In the genomic region with DNA sequence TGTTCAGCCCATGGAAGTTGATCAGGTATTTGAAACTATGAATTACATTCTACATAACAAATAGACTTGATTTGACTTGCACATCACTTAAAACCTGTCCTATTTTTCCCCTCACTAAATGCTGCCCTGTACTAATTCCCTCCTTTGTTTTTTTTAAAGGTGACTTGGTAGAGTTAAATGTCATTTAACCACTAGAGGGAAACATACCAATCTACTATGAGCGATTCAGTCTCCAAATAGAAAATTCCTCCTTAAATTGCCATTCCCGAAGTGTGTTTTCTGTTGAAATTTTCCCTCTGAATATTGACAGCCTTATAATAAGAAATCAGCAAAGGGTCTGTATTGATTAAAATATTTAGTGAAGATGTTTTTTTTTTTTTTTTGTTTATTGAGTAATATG, we compare ENCODE assay signal across 22 mouse cellular contexts.
DNase-seq lines count a peak whose midpoint lies in the region; ATAC-seq and TF ChIP-seq lines count a peak whose summit lies in the region.
"Had no signal": no experiment of that assay in that cellular context is flagged by ENCODE, and none has a peak within 500 bp of the region (broad histone marks: within the 10 kb centered on the region; RNA-seq: fewer than 3 reads in every experiment).

No protein-coding gene starts in this region.

- no peak overlapping the region for H3K9ac ChIP-seq in hindbrain, embryonic 14.5 days
- no peak overlapping the region for H3K9ac ChIP-seq in hindbrain, embryonic 11.5 days (ENCODE audit: low read depth, low read length)
- H3K9ac ChIP-seq in lung, embryonic 14.5 days, result no peak overlapping the region
- H3K9ac ChIP-seq: heart, embryonic 12.5 days; kidney, embryonic 15.5 days; liver, embryonic 15.5 days had no signal

- 65% methylated on average over 2 of the region's 2 CpGs for WGBS in hindbrain, embryonic 14.5 days
- 71% methylated on average over 2 of the region's 2 CpGs for WGBS in hindbrain, embryonic 11.5 days
- 51% methylated on average over 2 of the region's 2 CpGs for WGBS in lung, embryonic 14.5 days
- WGBS in kidney, adult 2 months, result 45% methylated on average over 2 of the region's 2 CpGs

- ATAC-seq in hindbrain, embryonic 14.5 days (ENCODE audit: low FRiP score), result no peak
- ATAC-seq in hindbrain, embryonic 11.5 days (ENCODE audit: low FRiP score), result no peak
- ATAC-seq in lung, embryonic 14.5 days (ENCODE audit: insufficient read depth), result no peak
- ATAC-seq: activated CD4-positive, CD25-positive, alpha-beta regulatory T cell, adult 4 months; inflammation-experienced regulatory T-cells, adult 6 months had no signal

- no peak overlapping the region for H3K27ac ChIP-seq in hindbrain, embryonic 14.5 days
- H3K27ac ChIP-seq in hindbrain, embryonic 11.5 days (ENCODE audit: low read depth, low read length), result no peak overlapping the region
- no peak overlapping the region for H3K27ac ChIP-seq in lung, embryonic 14.5 days (ENCODE audit: low read depth)
- no peak overlapping the region for H3K27ac ChIP-seq in kidney, adult 2 months (ENCODE audit: insufficient read depth, low read depth, low read length)
- H3K27ac ChIP-seq: hindbrain, embryonic 10.5 days; kidney, embryonic 15.5 days; limb, embryonic 10.5 days; liver, embryonic 15.5 days; macrophage had no signal

- TF ChIP-seq POLR2A in kidney, adult 2 months (IDR thresholded peaks at IDR 0.05; ENCODE audit: low read depth, low read length), result no peak

- H3K4me2 ChIP-seq in hindbrain, embryonic 14.5 days (replicated peaks), result no peak overlapping the region
- no peak overlapping the region for H3K4me2 ChIP-seq in hindbrain, embryonic 11.5 days (replicated peaks; ENCODE audit: low read depth, low read length)
- H3K4me2 ChIP-seq in lung, embryonic 14.5 days, result no peak overlapping the region
- H3K4me2 ChIP-seq: heart, embryonic 12.5 days; kidney, embryonic 15.5 days; liver, embryonic 15.5 days had no signal

- no peak overlapping the region for H3K4me3 ChIP-seq in hindbrain, embryonic 14.5 days (replicated peaks; ENCODE audit: low read length)
- H3K4me3 ChIP-seq in hindbrain, embryonic 11.5 days (ENCODE audit: low read depth, low read length), result no peak overlapping the region
- no peak overlapping the region for H3K4me3 ChIP-seq in lung, embryonic 14.5 days (ENCODE audit: low read depth, low read length)
- no peak overlapping the region for H3K4me3 ChIP-seq in kidney, adult 2 months (ENCODE audit: insufficient read depth, low read depth, low read length)
- H3K4me3 ChIP-seq: heart, embryonic 12.5 days; hindbrain, embryonic 10.5 days; kidney, embryonic 15.5 days; limb, embryonic 10.5 days; liver, embryonic 15.5 days had no signal

- peak; percentile 47 for DNase-seq in hindbrain, embryonic 14.5 days (ENCODE audit: low spot score)
- no peak for DNase-seq in hindbrain, embryonic 11.5 days (ENCODE audit: low spot score)
- peak; percentile 32 for DNase-seq in lung, embryonic 14.5 days
- DNase-seq in lung, postnatal 4 days, result no peak
- peak; percentile 4 for DNase-seq in adipocyte (ENCODE audit: low spot score)
- peak; percentile 6 for DNase-seq in forelimb bud, embryonic 11.5 days (ENCODE audit: low read depth, low spot score)
- DNase-seq in kidney, adult 2 months, result no peak
- DNase-seq: adrenal gland, postnatal 14 days; cerebellum, adult 9-11 months; gastrocnemius, postnatal 10 days; heart, postnatal 10 days; kidney, postnatal 4 days; liver; thymus, postnatal 25 days had no signal

- no peaks in the 10 kb centered on the region for H3K9me3 ChIP-seq in hindbrain, embryonic 14.5 days (ENCODE audit: control insufficient read depth, low read length)
- H3K9me3 ChIP-seq in hindbrain, embryonic 11.5 days (ENCODE audit: control insufficient read depth, low read length), result no peaks in the 10 kb centered on the region
- no peaks in the 10 kb centered on the region for H3K9me3 ChIP-seq in lung, embryonic 14.5 days (ENCODE audit: low read depth, low read length)
- H3K9me3 ChIP-seq: heart, embryonic 12.5 days; hindbrain, embryonic 10.5 days; kidney, embryonic 15.5 days; limb, embryonic 10.5 days; liver, embryonic 15.5 days had no signal

- H3K4me1 ChIP-seq in hindbrain, embryonic 14.5 days (replicated peaks; ENCODE audit: control insufficient read depth, insufficient read depth, low read length), result no peaks in the 10 kb centered on the region
- H3K4me1 ChIP-seq in hindbrain, embryonic 11.5 days (replicated peaks; ENCODE audit: control insufficient read depth, insufficient read depth, low read length), result no peaks in the 10 kb centered on the region
- H3K4me1 ChIP-seq in lung, embryonic 14.5 days (ENCODE audit: insufficient read depth), result no peaks in the 10 kb centered on the region
- H3K4me1 ChIP-seq in kidney, adult 2 months (ENCODE audit: control insufficient read depth, insufficient read depth, low read length), result no peaks in the 10 kb centered on the region
- H3K4me1 ChIP-seq: heart, embryonic 12.5 days; hindbrain, embryonic 10.5 days; kidney, embryonic 15.5 days; limb, embryonic 10.5 days; liver, embryonic 15.5 days had no signal

- no peaks in the 10 kb centered on the region for H3K36me3 ChIP-seq in hindbrain, embryonic 14.5 days (replicated peaks; ENCODE audit: control insufficient read depth, insufficient read depth)
- no peaks in the 10 kb centered on the region for H3K36me3 ChIP-seq in hindbrain, embryonic 11.5 days (ENCODE audit: control insufficient read depth, insufficient read depth, low read length)
- no peaks in the 10 kb centered on the region for H3K36me3 ChIP-seq in lung, embryonic 14.5 days (ENCODE audit: insufficient read depth)
- no peaks in the 10 kb centered on the region for H3K36me3 ChIP-seq in kidney, adult 2 months (ENCODE audit: control insufficient read depth, insufficient read depth, low read length)
- H3K36me3 ChIP-seq: heart, embryonic 12.5 days; hindbrain, embryonic 10.5 days; kidney, embryonic 15.5 days; limb, embryonic 10.5 days; liver, embryonic 15.5 days had no signal

- no peak; the same call in 1 of the 2 replicates for TF ChIP-seq CTCF in lung, embryonic 14.5 days (IDR thresholded peaks at IDR 0.05; ENCODE audit: low read depth)
- no peak for TF ChIP-seq CTCF in kidney, adult 2 months (conservative IDR thresholded peaks at IDR 0.05; ENCODE audit: insufficient read depth, insufficient read length, low read depth, low read length)

- no peaks in the 10 kb centered on the region for H3K27me3 ChIP-seq in hindbrain, embryonic 14.5 days (ENCODE audit: control insufficient read depth, insufficient read depth, low read length)
- H3K27me3 ChIP-seq in hindbrain, embryonic 11.5 days (ENCODE audit: control insufficient read depth, insufficient read depth, low read length), result no peaks in the 10 kb centered on the region
- no peaks in the 10 kb centered on the region for H3K27me3 ChIP-seq in lung, embryonic 14.5 days (ENCODE audit: insufficient read depth, low read length)
- H3K27me3 ChIP-seq in kidney, adult 2 months (replicated peaks; ENCODE audit: control insufficient read depth, insufficient read depth, low read length), result no peaks in the 10 kb centered on the region
- H3K27me3 ChIP-seq: heart, embryonic 12.5 days; kidney, embryonic 15.5 days; liver, embryonic 15.5 days had no signal

Comparison
In these comparisons a context has a peak if more than half of its experiments do, and no peak if none do; other contexts are left out.
1. DNase-seq: peak in hindbrain, embryonic 14.5 days (single experiment), lung, embryonic 14.5 days (single experiment), adipocyte (single experiment) and forelimb bud, embryonic 11.5 days (single experiment); none in hindbrain, embryonic 11.5 days (single experiment), lung, postnatal 4 days (0 of 2) and kidney, adult 2 months (single experiment).